Mouse (Mus musculus) gastrocnemius, postnatal 14 days (tissue): ENCODE data around the gene Ripply3. TPM values are rescaled to one million over a fixed set of nuclear protein-coding genes. Genes with fewer than 3 reads are reported as not detected.
A peak's percentile ranks its signal among the peaks of the same experiment; 100 is the strongest.

Source experiments
- DNase-seq: peaks from one replicate; pipeline ENCODE4 v3.0.0; 2021; ENCODE audit warnings: mixed read lengths
- intact Hi-C: fragments of 180-260 bp; cut with DNase I; formaldehyde crosslinking; loops from one replicate; pipeline ENCODE4 v1.15.1; 2025; ENCODE audit warnings: low total_unique reads
- long read RNA-seq, 2 experiments: library from polyadenylated mRNA; stranded (forward); transcript quantifications; one replicate each; pipeline ENCODE4 v2.0.0; 2021
- total RNA-seq, 2 experiments: library from RNA; stranded (reverse); gene quantifications; 2 replicates each; pipeline ENCODE4 v1.2.3; 2021

The Ripply3 gene
- 1 to 10 TPM; 1.8 to 2.0 TPM for total RNA-seq
- long read RNA-seq, experiment 1, partial matches to known transcripts = 0 of 3 reads
- long read RNA-seq, experiment 1, other reads (novel, unspliced or antisense) = 0 of 3 reads
- long read RNA-seq, experiment 2, partial matches to known transcripts = 0 of 1 reads
- long read RNA-seq, experiment 2, other reads (novel, unspliced or antisense) = 0 of 1 reads

GRCm38 (mm10) chr16:94327781-94328711 is at the start of gene Ripply3:
Gene Ripply3 (plus strand): TSS chr16:94328420.
- DNase-seq = peak; percentile 47
- intact Hi-C loops = no loop called here

DNA sequence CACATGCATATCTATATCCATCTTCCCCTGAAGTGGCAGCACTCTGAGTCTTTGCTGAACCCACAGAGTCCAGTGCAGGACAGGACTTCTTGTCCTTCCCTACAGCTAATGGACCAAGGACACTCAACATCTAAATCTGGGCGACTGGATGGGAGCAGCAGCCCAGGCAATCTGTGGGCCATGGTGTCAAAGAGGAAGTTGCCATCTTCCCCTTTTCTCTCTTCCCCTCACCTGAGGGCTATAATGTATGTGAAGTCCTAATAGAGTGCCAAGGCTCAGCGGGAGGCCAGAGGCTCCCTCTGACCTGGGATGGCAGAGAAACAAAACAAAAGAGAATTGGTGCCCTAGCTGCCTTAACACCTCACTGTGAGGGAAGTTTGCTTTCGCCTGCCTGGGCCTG is 44.2 kb upstream of the Ripply3 start:
- no peak for DNase-seq
- intact Hi-C loops = no loop called here

GRCm38 (mm10) chr16:94287826-94288225 is 40.4 kb upstream of the Ripply3 start:
- DNase-seq = no peak
- intact Hi-C loops = no loop called here

- DNase-seq = peak; percentile 32
- intact Hi-C loops = no loop called here
These were observed 38.8 kb upstream of the Ripply3 start for GRCm38 (mm10) chr16:94289138-94290072.

DNA sequence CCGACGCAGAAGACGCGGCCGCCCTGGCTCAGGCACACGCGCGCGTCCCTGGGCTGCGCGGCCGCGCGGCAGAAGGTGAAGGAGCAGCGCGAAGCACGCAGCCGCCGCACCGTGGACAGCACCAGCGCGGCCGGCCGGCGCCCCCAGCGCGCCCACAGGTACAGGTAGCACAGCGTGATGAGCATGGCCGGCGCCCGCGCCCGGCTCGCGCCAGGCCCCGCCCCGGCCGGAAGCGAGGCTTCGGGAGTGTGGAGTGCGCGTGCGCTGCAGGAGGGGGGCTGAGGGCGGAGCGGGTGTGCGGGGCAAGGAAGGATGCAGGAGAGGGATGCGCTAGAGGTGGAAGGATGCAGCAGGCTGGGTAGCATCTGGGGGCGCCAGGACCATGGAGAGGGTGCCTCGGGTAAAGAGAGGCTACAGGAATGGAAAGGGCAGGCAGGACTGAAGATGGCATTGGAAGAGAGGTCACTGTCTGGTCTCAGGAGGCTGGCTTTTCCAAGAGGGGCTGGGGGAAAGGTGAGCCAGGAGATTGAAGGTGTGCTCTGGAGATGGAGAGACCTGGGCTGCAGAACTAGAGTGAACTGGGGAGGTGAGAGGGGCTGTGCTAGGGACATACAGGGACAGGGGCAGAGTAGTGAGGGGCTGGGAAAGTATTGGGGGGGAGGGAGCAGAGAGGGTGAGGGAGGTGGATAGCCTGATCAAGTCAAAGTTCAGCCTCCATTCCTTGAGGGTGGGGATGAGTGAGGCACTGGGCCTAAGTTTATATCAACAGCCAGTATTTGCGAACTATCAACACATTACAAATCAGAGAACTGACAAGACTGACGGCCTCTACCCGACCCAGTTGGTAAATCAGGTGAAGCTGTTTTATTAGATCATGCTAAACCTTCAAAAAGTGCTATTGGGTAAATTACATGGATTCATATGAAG is 37.9 kb upstream of the Ripply3 start:
- intact Hi-C loops = no loop called here
- DNase-seq = peak; percentile 84

DNA sequence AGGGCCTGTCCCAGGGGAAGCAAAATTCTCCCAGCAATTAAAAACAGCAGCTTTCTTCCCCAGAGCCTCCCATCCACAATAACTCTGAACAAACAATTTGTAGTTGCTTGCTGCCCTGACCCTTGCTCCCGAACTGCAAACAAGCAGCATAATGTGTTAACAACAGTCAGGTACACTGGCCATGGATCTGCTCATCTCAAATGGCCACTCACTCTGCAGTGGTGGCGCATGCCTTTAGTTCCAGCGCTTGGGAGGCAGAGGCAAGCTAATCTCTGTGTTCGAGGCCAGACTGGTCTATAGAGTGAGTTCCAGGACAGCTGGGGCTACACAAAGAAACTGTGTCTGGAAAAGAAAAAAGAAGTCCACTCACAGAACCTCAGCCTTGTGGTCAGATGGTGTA is 37.1 kb upstream of the Ripply3 start:
- intact Hi-C loops = no loop called here
- no peak for DNase-seq

DNA sequence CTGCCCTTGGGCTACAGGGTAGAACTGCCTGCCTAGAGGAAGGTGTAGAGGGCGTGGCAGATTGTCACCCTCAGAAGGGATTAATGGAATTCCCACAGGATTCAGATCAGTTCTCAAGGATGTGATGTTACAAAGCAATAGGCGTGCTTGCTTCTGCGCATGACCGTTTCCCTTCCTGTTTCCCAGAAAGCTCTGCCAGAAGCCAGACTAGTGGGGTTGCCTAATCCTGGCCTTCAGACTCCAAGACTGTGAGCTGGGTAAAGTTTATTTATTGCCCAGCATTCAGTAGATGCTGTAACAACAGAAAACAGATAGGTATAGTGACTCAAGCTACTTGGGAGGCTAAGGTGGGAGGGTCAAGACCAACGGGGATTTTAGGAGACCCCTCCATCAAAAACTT is 30.1 kb upstream of the Ripply3 start:
- intact Hi-C loops = no loop called here
- no peak for DNase-seq

DNA sequence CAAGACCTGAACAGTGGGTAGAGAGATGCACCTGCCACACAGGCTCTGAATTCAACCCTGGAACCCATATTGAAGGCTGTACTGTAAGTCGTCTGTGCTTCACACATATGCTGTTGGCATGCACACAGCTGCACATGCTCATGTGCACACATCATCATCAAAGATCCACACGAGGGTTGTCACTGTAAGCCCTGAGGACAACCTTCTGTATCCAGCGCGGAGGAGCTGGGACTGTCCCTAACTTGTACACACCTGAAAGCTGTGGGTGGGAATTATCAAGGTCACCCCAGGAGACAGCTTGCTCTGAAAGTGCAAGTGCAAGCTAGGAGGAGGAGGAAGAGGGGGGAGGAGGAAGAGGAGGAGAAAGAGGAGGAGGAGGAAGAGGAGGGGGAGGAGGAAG is 29.0 kb upstream of the Ripply3 start:
- intact Hi-C loops = no loop called here
- no peak for DNase-seq

DNA sequence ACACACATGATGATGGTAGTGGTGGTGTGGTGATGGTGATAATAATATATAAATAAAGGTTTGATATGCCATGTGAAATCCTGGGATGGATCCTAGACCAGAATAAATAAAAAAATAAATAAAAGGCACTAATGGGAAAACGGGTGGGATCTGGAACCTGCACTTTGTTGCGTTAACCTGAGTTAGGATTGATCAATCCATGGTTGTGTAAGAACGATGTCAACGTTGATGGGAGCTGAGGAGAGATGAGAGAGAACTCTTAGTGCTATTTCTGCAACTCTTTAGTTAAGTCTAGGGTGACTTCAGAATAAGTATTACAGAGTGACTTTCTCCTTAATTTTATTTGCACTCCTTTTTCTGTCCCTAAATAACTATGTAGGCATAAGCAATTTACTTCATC is 27.0 kb upstream of the Ripply3 start:
- no peak for DNase-seq
- intact Hi-C loops = no loop called here

DNA sequence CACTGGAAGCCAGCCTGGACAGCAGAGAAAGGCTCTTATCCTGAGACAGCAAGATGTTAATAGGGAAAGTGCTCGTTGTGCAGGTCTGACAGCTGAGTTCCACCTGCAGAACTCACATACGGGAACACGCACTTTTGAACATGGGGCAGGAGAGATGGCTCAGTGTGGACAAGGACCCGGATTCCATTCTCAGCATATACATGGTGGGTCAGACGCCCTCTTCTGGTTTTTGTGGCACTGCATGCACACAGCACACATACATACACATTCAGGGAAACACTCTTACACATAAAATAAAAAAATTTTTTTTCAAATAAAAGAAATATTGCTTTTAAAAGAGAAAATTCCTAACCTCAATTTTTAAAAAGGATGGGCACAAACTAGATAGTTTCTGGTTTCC is 26.5 kb upstream of the Ripply3 start:
- intact Hi-C loops = no loop called here
- no peak for DNase-seq

- intact Hi-C loops = no loop called here
- no peak for DNase-seq
These were observed 25.7 kb upstream of the Ripply3 start for GRCm38 (mm10) chr16:94302274-94303202.

- intact Hi-C loops = no loop called here
- no peak for DNase-seq
These were observed 25.1 kb upstream of the Ripply3 start for GRCm38 (mm10) chr16:94303203-94303535.

GRCm38 (mm10) chr16:94307526-94307925 is 20.7 kb upstream of the Ripply3 start:
- DNase-seq = no peak
- intact Hi-C loops = loop anchor here (5.0 kb wide), 1 partner anchor 35 kb away; no protein-coding TSS in a partner anchor

GRCm38 (mm10) chr16:94307942-94308341 is 20.3 kb upstream of the Ripply3 start:
- intact Hi-C loops = loop anchor here (5.0 kb wide), 1 partner anchor 36 kb away; no protein-coding TSS in a partner anchor

GRCm38 (mm10) chr16:94309025-94309424 is 19.2 kb upstream of the Ripply3 start:
- intact Hi-C loops = loop anchor here (5.0 kb wide), 1 partner anchor 37 kb away; no protein-coding TSS in a partner anchor
- no peak for DNase-seq

More at GRCm38 (mm10) chr16:94307942-94308341, 20.3 kb upstream of the Ripply3 start:
- no peak for DNase-seq

DNA sequence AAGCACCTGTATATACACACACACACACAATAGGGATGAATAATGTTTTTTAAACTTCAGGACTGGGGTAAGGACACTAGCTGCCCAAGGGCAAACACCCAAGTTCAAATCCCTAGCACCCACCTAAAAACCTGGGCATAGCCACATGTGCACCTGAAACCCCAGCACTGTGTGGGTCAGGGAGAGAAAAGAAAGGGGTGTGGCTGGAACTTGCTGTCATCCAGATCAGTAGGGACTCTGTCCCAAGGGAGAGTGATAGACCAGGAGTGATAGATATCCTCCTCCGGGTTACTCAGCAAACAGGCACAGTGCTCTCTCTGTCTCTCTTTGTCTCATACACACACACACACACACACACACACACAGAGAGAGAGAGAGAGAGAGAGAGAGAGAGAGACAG is 16.8 kb upstream of the Ripply3 start:
- no peak for DNase-seq
- intact Hi-C loops = no loop called here

DNA sequence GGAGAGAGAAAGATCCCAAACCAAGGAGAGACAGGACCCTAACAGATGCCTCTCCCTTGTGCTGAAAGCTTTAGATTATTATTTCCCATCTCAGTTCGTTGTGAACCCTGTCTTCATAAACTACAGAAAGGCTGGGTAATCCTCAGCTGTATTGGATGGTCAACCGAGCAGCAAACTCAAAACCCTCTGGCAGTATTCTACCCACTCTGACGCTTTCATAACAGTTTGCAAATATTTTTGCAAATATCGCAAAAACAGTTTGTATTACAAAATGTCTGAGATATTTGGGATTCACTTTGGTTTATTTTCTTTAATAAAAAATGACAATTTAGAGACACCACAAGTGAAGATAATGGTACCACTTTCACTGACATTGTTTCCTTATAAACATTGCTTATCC is 16.3 kb upstream of the Ripply3 start:
- intact Hi-C loops = no loop called here
- no peak for DNase-seq
